Mouse (Mus musculus): Measurements from ENCODE around the gene Krtap3-1. TPM values are rescaled to one million over a fixed set of nuclear protein-coding genes. Genes with fewer than 3 reads are reported as not detected.
"Not testable (repeated sequence)": the region's sequence is repeated elsewhere in the genome, so short reads cannot be mapped to it uniquely, and the experiment has no call there.

Gene Krtap3-1
- total RNA-seq (2021), result not detected
- long read RNA-seq, experiment 1, result 0 reads
- long read RNA-seq, experiment 2, result 0 reads

DNA sequence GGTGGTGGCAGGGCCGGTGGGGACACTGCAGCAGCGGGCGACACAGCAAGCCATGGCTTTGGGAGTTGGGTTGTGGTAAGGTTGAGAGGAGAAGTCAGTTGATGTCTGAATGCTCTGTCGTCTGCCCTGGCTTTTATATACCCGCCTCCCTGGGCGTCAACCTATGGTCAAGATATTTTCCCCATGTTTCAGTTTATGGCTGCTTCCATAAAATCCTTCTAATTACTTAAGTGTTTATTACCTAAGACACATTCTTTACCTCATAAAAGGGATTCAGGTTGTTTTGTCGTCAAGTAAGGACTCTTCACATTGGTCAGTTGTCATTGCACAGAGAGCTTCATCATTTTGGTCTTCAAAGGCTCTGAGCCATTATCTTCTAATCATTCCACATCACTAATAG, at the start of gene Krtap3-1:
Gene Krtap3-1, minus strand, starts transcription at position 101 of the 400 bp plus-strand sequence.
- Histone ChIP-seq H3K4me3 (no peak within 1 kb of the TSS), H3K27ac (no peak within 1 kb of the TSS)
- DNase-seq, result no peak
- no peak for TF ChIP-seq CTCF (IDR thresholded peaks at IDR 0.05)
- intact Hi-C loops (cut with DNase I), result no loop called here

DNA sequence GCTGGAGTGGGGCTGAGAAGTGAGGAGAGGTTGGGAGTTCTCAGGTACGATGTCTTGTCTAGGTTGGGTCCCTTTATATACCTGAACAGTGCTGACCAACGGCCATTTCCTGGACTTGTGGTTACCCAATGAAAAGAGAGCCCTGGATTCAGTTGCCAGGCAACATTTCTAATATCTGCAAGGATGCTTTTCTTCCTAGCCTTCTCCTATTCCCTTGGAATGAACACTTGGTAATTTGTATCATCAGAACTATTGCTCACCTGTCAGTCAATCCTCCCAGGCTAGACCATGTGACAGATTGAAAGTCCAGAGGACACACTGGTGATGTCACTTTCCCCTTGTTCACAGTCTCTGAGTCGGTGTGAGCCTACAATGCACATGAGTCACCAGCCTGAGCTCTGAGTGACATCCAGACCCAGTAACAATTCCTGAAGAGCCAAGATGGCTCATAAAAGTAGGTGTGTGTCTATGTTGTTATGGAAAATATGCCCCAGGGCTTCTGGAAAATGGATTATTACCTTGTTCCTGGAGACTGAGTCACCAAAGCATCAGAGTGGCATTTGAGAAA, 48.5 kb upstream of the Krtap3-1 start, which contains the start of gene Krtap2-4:
Gene Krtap2-4, minus strand, starts transcription at position 51 of the 568 bp plus-strand sequence.
- no peak for TF ChIP-seq CTCF (IDR thresholded peaks at IDR 0.05)
- H3K27ac ChIP-seq, result no peak within 1 kb of the TSS
- DNase-seq, result no peak
- no peak within 1 kb of the TSS for H3K4me3 ChIP-seq
- intact Hi-C loops (cut with DNase I), result no loop called here

DNA sequence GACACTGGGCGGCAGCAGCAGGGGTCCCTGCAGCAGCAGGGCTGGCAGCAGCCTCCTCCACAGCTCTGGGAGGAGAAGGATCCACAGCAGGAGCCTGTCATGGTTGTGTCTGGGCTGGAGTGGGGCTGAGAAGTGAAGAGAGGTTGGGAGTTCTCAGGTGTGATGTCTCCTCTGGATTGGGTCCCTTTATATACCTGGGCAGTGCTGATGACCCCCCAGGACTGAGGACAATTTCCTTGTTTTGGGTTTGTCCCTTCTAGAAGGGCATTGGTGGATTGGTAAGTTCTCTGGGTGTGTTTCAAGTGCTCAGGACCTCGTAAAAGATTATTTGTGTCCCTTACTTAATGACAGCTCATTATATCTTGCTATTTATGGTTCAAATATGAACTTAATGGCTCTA, 43.7 kb upstream of the Krtap3-1 start, which contains the start of gene Gm11937:
Gene Gm11937, minus strand, starts transcription at position 101 of the 400 bp plus-strand sequence.
- intact Hi-C loops (cut with DNase I); DNase-seq; H3K27ac ChIP-seq; H3K4me3 ChIP-seq: not testable (repeated sequence)

DNA sequence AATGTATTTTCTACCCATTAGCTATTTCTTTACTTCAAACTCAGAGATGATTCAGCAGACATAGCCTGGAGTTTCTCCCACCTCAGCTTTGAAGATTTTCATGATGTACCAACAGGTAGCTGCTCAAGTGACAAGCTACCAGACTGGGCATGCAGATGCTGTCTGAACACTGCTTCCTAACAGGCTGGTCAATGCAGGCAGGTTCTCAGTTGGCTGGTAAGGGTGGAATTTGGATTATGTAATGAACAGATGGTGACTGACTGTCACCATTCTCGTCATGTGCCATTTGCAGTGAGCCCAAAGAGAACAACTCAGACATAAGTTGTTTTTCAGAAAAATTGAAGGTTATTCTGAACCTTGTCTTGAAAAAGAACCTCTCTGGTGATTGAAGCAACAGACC, 42.7 kb upstream of the Krtap3-1 start:
- TF ChIP-seq CTCF (IDR thresholded peaks at IDR 0.05), result no peak
- intact Hi-C loops (cut with DNase I), result no loop called here
- H3K4me3 ChIP-seq, result no peak overlapping the region
- no peak overlapping the region for H3K27ac ChIP-seq
- DNase-seq, result no peak

- intact Hi-C loops (cut with DNase I); H3K4me3 ChIP-seq: not testable (repeated sequence)
Observed at GRCm38 (mm10) chr11:99603208-99603607, 36.8 kb upstream of the Krtap3-1 start, which contains the start of gene Gm11938. TSS of gene Gm11938 (minus strand) at chr11:99603308.

DNA sequence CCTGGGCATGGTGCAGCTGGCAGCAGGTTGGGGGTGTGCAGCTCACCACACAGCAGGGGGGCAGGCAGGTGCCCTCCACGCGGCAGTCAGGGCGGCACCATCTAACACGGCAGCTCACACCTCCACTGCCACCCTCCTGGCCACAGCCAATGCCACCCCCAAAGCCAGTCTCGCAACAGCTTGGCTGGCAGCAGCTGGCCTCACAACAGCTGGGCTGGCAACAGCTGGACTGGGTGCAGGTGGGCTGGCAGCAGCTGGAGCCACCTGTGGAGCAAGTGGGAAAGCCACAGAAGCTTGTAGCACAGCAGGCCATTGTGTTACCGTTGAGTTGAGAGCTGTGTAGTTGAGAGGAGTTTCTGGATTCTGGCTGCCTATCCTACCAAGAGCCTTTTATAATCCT, 31.3 kb upstream of the Krtap3-1 start, which contains the start of gene Krtap9-3:
Gene Krtap9-3, minus strand, starts transcription at position 364 of the 400 bp plus-strand sequence.
- intact Hi-C loops (cut with DNase I); H3K27ac ChIP-seq; DNase-seq; H3K4me3 ChIP-seq: not testable (repeated sequence)

More at GRCm38 (mm10) chr11:99603208-99603607, 36.8 kb upstream of the Krtap3-1 start, which contains the start of gene Gm11938:
- H3K27ac ChIP-seq, DNase-seq: not testable (repeated sequence)

- intact Hi-C loops (cut with DNase I), result no loop called here
- H3K27ac ChIP-seq, result no peak within 1 kb of the TSS
- no peak for DNase-seq
- no peak for TF ChIP-seq CTCF (IDR thresholded peaks at IDR 0.05)
- no peak within 1 kb of the TSS for H3K4me3 ChIP-seq
Observed at GRCm38 (mm10) chr11:99590981-99591380, 24.6 kb upstream of the Krtap3-1 start, which contains the start of gene Krtap1-3. TSS of gene Krtap1-3 (minus strand) at chr11:99591339.

- Histone ChIP-seq H3K27ac (no peak overlapping the region), H3K4me3 (no peak overlapping the region)
- DNase-seq, result no peak
- intact Hi-C loops (cut with DNase I), result no loop called here
- TF ChIP-seq CTCF (IDR thresholded peaks at IDR 0.05), result no peak
Observed at GRCm38 (mm10) chr11:99585096-99585495, 18.7 kb upstream of the Krtap3-1 start.

DNA sequence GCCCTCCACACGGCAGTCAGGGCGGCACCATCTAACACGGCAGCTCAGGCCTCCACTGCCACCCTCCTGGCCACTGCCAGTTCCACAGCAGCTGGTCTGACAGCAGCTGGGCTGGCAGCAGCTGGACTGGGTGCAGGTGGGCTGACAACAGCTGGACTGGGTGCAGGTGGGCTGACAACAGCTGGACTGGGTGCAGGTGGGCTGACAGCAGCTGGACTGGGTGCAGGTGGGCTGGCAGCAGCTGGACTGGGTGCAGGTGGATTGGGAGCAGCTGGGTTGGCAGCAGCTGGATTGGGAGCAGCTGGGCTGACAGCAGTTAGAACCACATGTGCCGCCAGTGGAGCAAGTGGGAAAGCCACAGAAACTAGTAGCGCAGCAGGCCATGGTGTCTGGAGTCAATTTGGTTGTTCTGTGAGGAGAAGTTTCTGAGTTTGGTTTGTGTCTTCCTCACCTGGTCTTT, 16.8 kb upstream of the Krtap3-1 start, which contains the start of gene Krtap1-4:
Gene Krtap1-4, minus strand, starts transcription at position 410 of the 460 bp plus-strand sequence.
- Histone ChIP-seq H3K4me3 (no peak within 1 kb of the TSS), H3K27ac (no peak within 1 kb of the TSS)
- no peak for DNase-seq
- TF ChIP-seq CTCF (IDR thresholded peaks at IDR 0.05), result no peak
- intact Hi-C loops (cut with DNase I), result no loop called here

- Histone ChIP-seq H3K4me3 (no peak overlapping the region), H3K27ac (no peak overlapping the region)
- intact Hi-C loops (cut with DNase I), result no loop called here
- DNase-seq, result no peak
- TF ChIP-seq CTCF (IDR thresholded peaks at IDR 0.05), result no peak
Observed at GRCm38 (mm10) chr11:99581564-99581963, 15.1 kb upstream of the Krtap3-1 start.

DNA sequence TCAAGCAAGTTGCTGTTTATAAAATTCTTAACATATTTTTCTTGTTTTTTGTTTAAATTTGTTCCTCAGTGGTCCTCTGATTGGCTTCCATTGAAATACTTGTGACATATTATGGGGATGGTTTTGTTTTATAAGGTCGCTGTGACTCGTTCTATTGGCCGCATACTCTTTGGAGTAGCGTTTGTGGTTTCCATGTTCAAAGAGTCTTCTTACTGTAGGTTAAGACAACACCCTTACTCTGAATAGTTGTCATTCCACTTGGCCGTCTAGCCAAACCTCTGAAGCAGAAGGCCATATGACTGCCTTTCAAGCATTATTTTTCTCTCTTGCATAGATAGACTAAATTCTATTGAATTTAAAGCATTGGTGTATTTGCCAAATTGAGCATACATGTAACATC, 14.6 kb upstream of the Krtap3-1 start:
- intact Hi-C loops (cut with DNase I), result no loop called here
- no peak for DNase-seq
- TF ChIP-seq CTCF (IDR thresholded peaks at IDR 0.05), result no peak
- H3K4me3 ChIP-seq, result no peak overlapping the region
- no peak overlapping the region for H3K27ac ChIP-seq

- no peak for DNase-seq
- Histone ChIP-seq H3K27ac (no peak within 1 kb of the TSS), H3K4me3 (no peak within 1 kb of the TSS)
- intact Hi-C loops (cut with DNase I), result no loop called here
- no peak for TF ChIP-seq CTCF (IDR thresholded peaks at IDR 0.05)
Observed at GRCm38 (mm10) chr11:99580636-99581035, 14.2 kb upstream of the Krtap3-1 start, which contains the start of gene Krtap1-5. TSS of gene Krtap1-5 (minus strand) at chr11:99581016.

- intact Hi-C loops (cut with DNase I), result loop anchor here (10.0 kb wide), 1 partner anchor 109 kb away; no protein-coding TSS in a partner anchor
- DNase-seq, result peak; percentile 59
- peak; percentile 87 for TF ChIP-seq CTCF (IDR thresholded peaks at IDR 0.05)
- Histone ChIP-seq H3K27ac (no peak overlapping the region), H3K4me3 (peak overlapping the region; percentile 19; the same call in 1 of the 2 replicates)
Observed at GRCm38 (mm10) chr11:99574106-99574505, 7.7 kb upstream of the Krtap3-1 start.

All from gastrocnemius, adult 2 months (tissue).